Mouse (Mus musculus) B cell, adult 67 days (primary cell): ENCODE data around the gene Ly6g5c. TPM values are rescaled to one million over a fixed set of nuclear protein-coding genes. Genes with fewer than 3 reads are reported as not detected.

Experiments
- total RNA-seq, 2 experiments: library from RNA; stranded (reverse); gene quantifications; 4 replicates each; pipeline ENCODE4 v1.2.4; 2023

Gene Ly6g5c
- total RNA-seq, 2 experiments from 2014 or later, result not detected

Other genes starting within 250 kb of the Ly6g5c start
- gene Cfb, start 245.8 kb upstream of the Ly6g5c start, total RNA-seq, result under 1 TPM in 1 of 2 experiments, not detected in 1; 0.41 TPM
- gene Zbtb12, start 228.8 kb upstream of the Ly6g5c start, total RNA-seq, result 10 to 100 TPM in 1 of 2 experiments, 1 to 10 TPM in 1; 9.4 to 13.1 TPM
- gene Gm20547, start 226.2 kb upstream of the Ly6g5c start, total RNA-seq, result not detected
- gene C2, start 210.0 kb upstream of the Ly6g5c start, total RNA-seq, result 1 to 10 TPM; 2.4 to 2.6 TPM
- 100 to 1,000 TPM; 169 to 178 TPM for gene Ehmt2, start 209.8 kb upstream of the Ly6g5c start, total RNA-seq
- not detected for gene Slc44a4, start 193.8 kb upstream of the Ly6g5c start, total RNA-seq
- gene Neu1, start 177.0 kb upstream of the Ly6g5c start, total RNA-seq, result 10 to 100 TPM; 64.3 to 86.9 TPM
- 100 to 1,000 TPM in 1 of 2 experiments, 1 to 10 TPM in 1; 9.1 to 108 TPM for gene Hspa1b, start 149.0 kb upstream of the Ly6g5c start, total RNA-seq
- gene Gm20481, start 138.4 kb upstream of the Ly6g5c start, total RNA-seq, result not detected
- gene Hspa1a, start 136.1 kb upstream of the Ly6g5c start, total RNA-seq, result 10 to 100 TPM in 1 of 2 experiments, 1 to 10 TPM in 1; 3.8 to 37.9 TPM
- gene Hspa1l, start 135.6 kb upstream of the Ly6g5c start, total RNA-seq, result not detected
- gene Lsm2, start 126.4 kb upstream of the Ly6g5c start, total RNA-seq, result 10 to 100 TPM; 32.1 to 32.7 TPM
- 100 to 1,000 TPM; 290 to 310 TPM for gene Vars, start 107.3 kb upstream of the Ly6g5c start, total RNA-seq
- gene Vwa7, start 91.7 kb upstream of the Ly6g5c start, total RNA-seq, result under 1 TPM; 0.50 to 0.75 TPM
- gene Sapcd1, start 80.3 kb upstream of the Ly6g5c start, total RNA-seq, result 1 to 10 TPM; 4.8 to 5.7 TPM
- gene Msh5, start 61.5 kb upstream of the Ly6g5c start, total RNA-seq, result 10 to 100 TPM in 1 of 2 experiments, 1 to 10 TPM in 1; 9.7 to 13.8 TPM
- 100 to 1,000 TPM; 210 to 218 TPM for gene Clic1, start 58.3 kb upstream of the Ly6g5c start, total RNA-seq
- gene Ddah2, start 49.2 kb upstream of the Ly6g5c start, total RNA-seq, result 1 to 10 TPM; 3.4 to 5.2 TPM
- gene Ly6g6c, start 42.9 kb upstream of the Ly6g5c start, total RNA-seq, result not detected
- gene Mpig6b, start 42.1 kb upstream of the Ly6g5c start, total RNA-seq, result not detected
- gene Ly6g6e, start 31.4 kb upstream of the Ly6g5c start, total RNA-seq, result not detected
- gene Ly6g6d, start 30.2 kb upstream of the Ly6g5c start, total RNA-seq, result not detected
- gene Ly6g6f, start 22.7 kb upstream of the Ly6g5c start, total RNA-seq, result not detected
- 10 to 100 TPM; 71.6 to 74.8 TPM for gene Abhd16a, start 19.0 kb upstream of the Ly6g5c start, total RNA-seq
- 1 to 10 TPM; 1.5 to 1.7 TPM for gene Ly6g5b, start 7.1 kb downstream of the Ly6g5c start, total RNA-seq
- 10 to 100 TPM; 31.1 to 34.0 TPM for gene Gpank1, start 13.2 kb downstream of the Ly6g5c start, total RNA-seq
- 100 to 1,000 TPM; 126 to 147 TPM for gene Csnk2b, start 13.8 kb downstream of the Ly6g5c start, total RNA-seq
- gene D17H6S53E, start 18.1 kb downstream of the Ly6g5c start, total RNA-seq, result 10 to 100 TPM; 16.6 to 25.1 TPM
- gene Apom, start 23.8 kb downstream of the Ly6g5c start, total RNA-seq, result under 1 TPM; 0.56 to 0.93 TPM
- 100 to 1,000 TPM; 412 to 463 TPM for gene Bag6, start 26.9 kb downstream of the Ly6g5c start, total RNA-seq
- 100 to 1,000 TPM; 364 to 379 TPM for gene Prrc2a, start 56.6 kb downstream of the Ly6g5c start, total RNA-seq
- 1 to 10 TPM; 1.7 to 5.1 TPM for gene Aif1, start 67.8 kb downstream of the Ly6g5c start, total RNA-seq
- 10 to 100 TPM; 32.6 to 54.4 TPM for gene Lst1, start 80.2 kb downstream of the Ly6g5c start, total RNA-seq
- gene Ltb, start 86.2 kb downstream of the Ly6g5c start, total RNA-seq, result 100 to 1,000 TPM; 669 to 686 TPM
- 10 to 100 TPM in 1 of 2 experiments, 1 to 10 TPM in 1; 9.6 to 14.5 TPM for gene Tnf, start 93.7 kb downstream of the Ly6g5c start, total RNA-seq
- gene Lta, start 97.1 kb downstream of the Ly6g5c start, total RNA-seq, result 10 to 100 TPM; 45.0 to 61.0 TPM
- not detected for gene Gm16181, start 112.6 kb downstream of the Ly6g5c start, total RNA-seq
- 1 to 10 TPM; 1.2 to 2.9 TPM for gene Atp6v1g2, start 125.4 kb downstream of the Ly6g5c start, total RNA-seq
- gene Nfkbil1, start 127.5 kb downstream of the Ly6g5c start, total RNA-seq, result 10 to 100 TPM; 11.2 to 16.2 TPM
- 100 to 1,000 TPM; 440 to 473 TPM for gene Ddx39b, start 133.5 kb downstream of the Ly6g5c start, total RNA-seq
- 1,000 to 10,000 TPM; 1,708 to 1,769 TPM for gene H2-D1, start 154.5 kb downstream of the Ly6g5c start, total RNA-seq
- gene H2-Q1, start 212.1 kb downstream of the Ly6g5c start, total RNA-seq, result 10 to 100 TPM in 1 of 2 experiments, 1 to 10 TPM in 1; 9.7 to 10.1 TPM
- gene H2-Q2, start 234.0 kb downstream of the Ly6g5c start, total RNA-seq, result 1 to 10 TPM; 8.2 to 8.9 TPM